Mouse (Mus musculus): ENCODE measurements around the gene Slc17a1. TPM values are rescaled to one million over a fixed set of nuclear protein-coding genes. Genes with fewer than 3 reads are reported as not detected.

Slc17a1 gene
- total RNA-seq (2023; ENCODE audit: inconsistent age), result not detected in 4 replicates

DNA sequence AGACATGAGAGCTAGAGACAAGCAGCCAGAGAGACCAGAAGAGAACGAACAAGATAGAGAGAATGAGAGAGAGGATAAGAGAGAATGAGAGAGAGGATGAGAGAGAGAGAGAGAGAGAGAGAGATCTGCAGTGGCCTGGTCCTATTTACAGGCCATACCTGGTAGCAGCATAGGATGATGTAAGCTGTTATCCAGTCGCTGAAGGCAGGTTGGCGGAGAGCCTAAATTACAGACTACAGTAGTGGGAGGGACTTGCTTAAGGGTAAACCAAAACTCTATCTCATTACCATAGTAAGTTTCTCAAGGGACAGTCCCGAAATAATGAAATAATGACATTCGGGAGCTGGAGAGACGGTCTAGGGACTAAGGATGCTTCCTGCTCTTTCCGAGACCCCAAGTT, at the start of gene Slc17a1:
TSS of gene Slc17a1 (plus strand) at position 346 of the 400 bp plus-strand sequence.

DNA sequence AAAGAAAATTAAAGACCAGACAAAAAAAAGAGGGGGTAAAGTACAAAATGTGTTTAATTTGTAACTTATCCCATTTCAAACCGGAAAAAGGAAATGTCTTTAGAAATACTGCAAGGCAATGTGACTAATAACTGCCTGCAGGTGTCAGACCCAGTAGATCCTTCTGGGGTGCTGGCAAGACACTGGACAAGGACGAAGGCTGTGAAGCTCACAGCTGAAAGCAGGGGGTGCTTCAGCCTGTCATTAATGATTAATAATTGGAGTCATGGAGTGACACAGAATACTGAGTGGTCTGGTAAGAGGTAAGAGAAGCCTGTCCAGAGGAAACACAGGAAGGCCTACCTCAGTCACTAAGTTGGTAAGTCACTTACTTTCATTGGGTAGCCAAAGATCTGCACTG, 28.2 kb upstream of the Slc17a1 start, which contains the start of gene Slc17a3:
TSS of gene Slc17a3 (plus strand) at position 127 of the 400 bp plus-strand sequence.

DNA sequence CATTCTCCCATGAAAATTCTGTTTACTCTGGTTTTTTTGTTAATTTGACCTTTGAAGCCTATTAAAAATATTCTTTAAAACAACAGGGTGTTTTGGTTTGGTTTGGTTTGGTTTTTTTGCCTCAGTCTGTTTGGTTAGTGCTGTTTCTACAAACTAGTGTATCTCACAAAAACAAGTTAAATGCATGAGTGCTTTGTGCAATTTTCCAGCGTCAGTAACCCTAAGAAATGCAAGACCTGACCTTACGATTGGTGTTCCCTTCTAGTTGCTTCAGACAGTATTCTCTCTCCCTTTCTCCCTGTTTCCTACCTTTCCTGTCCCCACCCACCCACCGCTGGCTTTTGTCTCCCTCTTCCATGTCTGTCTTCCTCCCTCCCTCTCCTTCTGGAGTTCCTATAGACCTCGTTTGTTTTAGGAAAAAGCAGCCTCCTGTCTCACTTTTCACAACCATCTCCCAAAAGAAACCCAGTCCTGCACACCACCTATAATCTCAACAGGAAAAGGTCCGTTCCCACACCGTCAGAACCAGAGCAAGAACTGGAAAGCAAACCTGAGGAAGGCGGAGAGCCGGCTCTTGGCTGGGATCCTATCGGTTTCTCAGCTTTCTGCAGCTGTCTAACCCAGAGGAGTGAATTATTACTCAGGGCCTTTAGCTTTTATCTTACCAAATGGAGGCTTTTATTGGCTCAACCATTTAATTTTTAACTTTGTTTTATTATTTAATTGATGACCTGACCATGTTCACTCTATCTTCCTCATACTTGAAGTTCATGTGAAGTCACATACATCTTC, 47.0 kb downstream of the Slc17a1 start, which contains the start of gene Slc17a4:
TSS of gene Slc17a4 (minus strand) at position 634 of the 792 bp plus-strand sequence.

DNA sequence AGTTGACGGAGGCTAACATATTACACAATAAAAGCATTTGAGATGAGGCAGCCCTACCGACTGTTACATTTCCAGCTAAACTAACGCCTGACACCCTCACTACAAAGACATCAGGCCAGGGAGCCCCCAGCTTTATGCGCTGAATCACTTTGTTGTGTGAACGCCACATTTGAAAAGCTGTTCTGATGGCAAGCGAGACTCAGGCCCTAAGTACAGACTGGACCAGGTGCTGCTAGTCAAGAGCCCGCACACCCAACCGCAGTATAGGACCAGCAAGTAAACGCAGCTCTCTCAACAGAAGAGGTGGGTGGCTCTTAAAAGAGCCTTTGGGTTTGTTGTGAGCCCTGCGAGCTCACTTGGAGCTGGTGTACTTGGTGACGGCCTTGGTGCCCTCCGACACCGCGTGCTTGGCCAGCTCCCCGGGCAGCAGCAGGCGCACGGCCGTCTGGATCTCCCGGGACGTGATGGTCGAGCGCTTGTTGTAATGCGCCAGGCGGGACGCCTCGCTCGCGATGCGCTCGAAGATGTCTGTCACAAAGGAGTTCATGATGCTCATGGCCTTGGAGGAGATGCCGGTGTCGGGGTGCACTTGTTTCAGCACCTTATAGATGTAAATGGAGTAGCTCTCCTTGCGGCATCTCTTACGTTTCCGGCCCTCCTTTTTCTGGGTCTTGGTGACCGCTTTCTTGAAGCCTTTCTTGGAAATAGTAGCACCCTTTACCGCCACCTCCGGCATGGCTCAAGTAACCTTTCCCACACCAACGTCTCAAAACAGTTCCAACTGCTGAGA, 66.1 kb downstream of the Slc17a1 start, which contains the start of gene Hist1h2ba:
TSS of gene Hist1h2ba (minus strand) at position 736 of the 790 bp plus-strand sequence.

DNA sequence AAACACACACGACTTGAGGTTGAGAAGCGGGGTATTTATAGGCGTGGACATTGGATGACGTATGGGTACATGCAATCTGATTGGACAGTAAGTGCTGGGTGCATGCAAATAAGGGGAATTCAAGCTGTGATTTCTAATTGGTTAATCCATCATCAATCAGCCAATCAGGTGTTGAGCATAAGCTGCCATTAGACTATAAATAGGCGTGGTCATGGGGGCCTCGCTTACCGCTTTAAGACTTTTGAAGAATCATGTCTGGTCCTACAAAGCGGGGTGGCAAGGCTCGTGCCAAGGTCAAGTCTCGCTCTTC, 66.6 kb downstream of the Slc17a1 start, which contains the start of gene Hist1h2aa:
TSS of gene Hist1h2aa (plus strand) at position 252 of the 310 bp plus-strand sequence.

Other genes starting within 250 kb of the Slc17a1 start
- gene Hist1h2be, start 246.6 kb upstream of the Slc17a1 start, total RNA-seq (2023; ENCODE audit: inconsistent age), result 30.3 to 38.2 TPM (median 33.1 TPM) in 4 replicates
- gene Hist1h1e, start 245.2 kb upstream of the Slc17a1 start, total RNA-seq (2023; ENCODE audit: inconsistent age), result 319 to 416 TPM (median 354 TPM) in 4 replicates
- 10.0 to 14.4 TPM (median 11.1 TPM) in 4 replicates for gene Hist1h2ac, start 183.8 kb upstream of the Slc17a1 start, total RNA-seq (2023; ENCODE audit: inconsistent age)
- 19.7 to 31.0 TPM (median 21.7 TPM) in 4 replicates for gene Hist1h2bc, start 183.6 kb upstream of the Slc17a1 start, total RNA-seq (2023; ENCODE audit: inconsistent age)
- gene Hist1h1t, start 171.9 kb upstream of the Slc17a1 start, total RNA-seq (2023; ENCODE audit: inconsistent age), result 0.77 to 1.4 TPM (median 1.1 TPM) in 3 of 4 replicates, not detected in the other
- gene Hist1h4c, start 169.3 kb upstream of the Slc17a1 start, total RNA-seq (2023; ENCODE audit: inconsistent age), result 186 to 254 TPM (median 213 TPM) in 4 replicates
- gene Hfe, start 156.9 kb upstream of the Slc17a1 start, total RNA-seq (2023; ENCODE audit: inconsistent age), result 0.69 to 2.2 TPM (median 1.4 TPM) in 4 replicates
- 908 to 1,217 TPM (median 961 TPM) in 4 replicates for gene Hist1h1c, start 128.9 kb upstream of the Slc17a1 start, total RNA-seq (2023; ENCODE audit: inconsistent age)
- 12.3 to 17.5 TPM (median 15.7 TPM) in 4 replicates for gene Hist1h3c, start 122.1 kb upstream of the Slc17a1 start, total RNA-seq (2023; ENCODE audit: inconsistent age)
- 71.4 to 93.9 TPM (median 80.8 TPM) in 4 replicates for gene Hist1h2bb, start 121.0 kb upstream of the Slc17a1 start, total RNA-seq (2023; ENCODE audit: inconsistent age)
- gene Hist1h2ab, start 116.6 kb upstream of the Slc17a1 start, total RNA-seq (2023; ENCODE audit: inconsistent age), result 70.2 to 102 TPM (median 85.3 TPM) in 4 replicates
- 58.2 to 88.1 TPM (median 67.4 TPM) in 4 replicates for gene Hist1h3b, start 115.5 kb upstream of the Slc17a1 start, total RNA-seq (2023; ENCODE audit: inconsistent age)
- 102 to 129 TPM (median 105 TPM) in 4 replicates for gene Hist1h4b, start 110.7 kb upstream of the Slc17a1 start, total RNA-seq (2023; ENCODE audit: inconsistent age)
- gene Hist1h4a, start 106.5 kb upstream of the Slc17a1 start, total RNA-seq (2023; ENCODE audit: inconsistent age), result 166 to 182 TPM (median 176 TPM) in 4 replicates
- gene Hist1h3a, start 105.4 kb upstream of the Slc17a1 start, total RNA-seq (2023; ENCODE audit: inconsistent age), result 384 to 431 TPM (median 397 TPM) in 4 replicates
- gene Hist1h1a, start 104.1 kb upstream of the Slc17a1 start, total RNA-seq (2023; ENCODE audit: inconsistent age), result 34.9 to 57.5 TPM (median 37.6 TPM) in 4 replicates
- gene Trim38, start 97.8 kb upstream of the Slc17a1 start, total RNA-seq (2023; ENCODE audit: inconsistent age), result not detected in 4 replicates
- gene Slc17a2, start 60.8 kb upstream of the Slc17a1 start, total RNA-seq (2023; ENCODE audit: inconsistent age), result not detected in 4 replicates
- gene Slc17a3, start 28.3 kb upstream of the Slc17a1 start, total RNA-seq (2023; ENCODE audit: inconsistent age), result not detected in 4 replicates
- gene Slc17a4, start 47.3 kb downstream of the Slc17a1 start, total RNA-seq (2023; ENCODE audit: inconsistent age), result not detected in 4 replicates
- not detected in 4 replicates for gene Hist1h2ba, start 66.4 kb downstream of the Slc17a1 start, total RNA-seq (2023; ENCODE audit: inconsistent age)
- gene Hist1h2aa, start 66.7 kb downstream of the Slc17a1 start, total RNA-seq (2023; ENCODE audit: inconsistent age), result not detected in 4 replicates
- not detected in 4 replicates for gene Scgn, start 123.5 kb downstream of the Slc17a1 start, total RNA-seq (2023; ENCODE audit: inconsistent age)